Mouse (Mus musculus): ENCODE results near the gene D10Jhu81e.

DNA sequence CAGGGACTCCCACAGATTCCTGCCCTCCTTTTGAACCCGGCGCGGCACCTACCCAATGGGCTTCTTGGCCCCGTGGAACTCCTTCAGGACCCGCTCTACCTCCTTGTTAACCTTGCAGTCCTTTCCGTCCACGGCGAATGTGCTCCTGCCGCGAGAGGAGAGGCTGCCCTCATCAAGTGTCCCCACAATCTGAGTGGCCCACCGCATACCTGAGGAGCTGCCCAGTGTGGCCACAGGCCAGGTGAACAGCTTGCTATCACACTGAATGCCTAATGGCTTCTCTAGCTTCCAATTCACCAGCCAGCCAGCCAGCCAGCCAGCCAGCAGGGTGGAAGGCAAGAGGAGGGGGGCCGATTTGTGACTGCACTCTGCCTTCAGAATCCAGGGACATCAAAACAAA is 4.8 kb downstream of the D10Jhu81e start:
- TF ChIP-seq CTCF (conservative IDR thresholded peaks at IDR 0.05; ENCODE audit: low read length) (no peak), POU5F1 (IDR thresholded peaks at IDR 0.05; ENCODE audit: borderline replicate concordance, low read length) (no peak), NANOG (IDR thresholded peaks at IDR 0.05; ENCODE audit: borderline replicate concordance, low read length) (no peak)

Measured in E14TG2a.4 (cell line).